Mouse (Mus musculus) liver, adult (tissue): Measurements from ENCODE around the gene C1qtnf6.

Experiments used
- GATA4 ChIP-seq: IDR thresholded peaks from 2 replicates; pipeline ENCODE4 v1.6.1; 2014; ENCODE audit warnings: mild to moderate bottlenecking, low read length; ENCODE audit not compliant: insufficient replicate concordance

Gene C1qtnf6

GRCm38 (mm10) chr15:78532566-78533345 lies 1.5 kb upstream of the C1qtnf6 start:
- no peak for TF ChIP-seq GATA4

DNA sequence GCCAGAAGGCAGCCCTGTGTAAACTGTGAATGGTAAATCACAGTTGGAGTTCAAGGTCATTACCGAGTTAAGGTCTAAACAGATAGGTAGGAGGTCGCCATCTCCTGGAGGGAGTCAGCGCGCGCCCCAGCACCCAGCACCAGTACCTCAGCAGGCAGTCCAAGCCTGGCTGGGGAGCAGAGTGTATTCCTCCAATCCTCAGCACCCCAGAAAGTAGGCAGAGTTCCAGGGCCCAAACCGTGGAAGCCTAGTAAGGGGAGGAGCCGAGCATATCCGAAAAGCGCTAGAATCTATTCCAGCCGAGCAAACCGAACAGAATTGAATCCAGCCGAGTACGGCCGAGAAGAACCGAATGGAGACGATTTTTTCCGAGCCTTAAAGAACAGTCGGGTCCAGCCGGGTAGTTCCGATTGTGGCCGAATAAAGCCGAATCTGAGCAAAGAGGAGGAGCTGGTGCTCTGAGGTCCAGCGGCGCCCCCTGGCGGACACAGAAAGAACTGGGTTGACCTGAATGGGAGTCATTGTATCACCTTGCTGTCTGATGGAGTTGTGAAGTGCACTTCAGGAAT lies 769 bp upstream of the C1qtnf6 start:
- TF ChIP-seq GATA4: no peak

DNA sequence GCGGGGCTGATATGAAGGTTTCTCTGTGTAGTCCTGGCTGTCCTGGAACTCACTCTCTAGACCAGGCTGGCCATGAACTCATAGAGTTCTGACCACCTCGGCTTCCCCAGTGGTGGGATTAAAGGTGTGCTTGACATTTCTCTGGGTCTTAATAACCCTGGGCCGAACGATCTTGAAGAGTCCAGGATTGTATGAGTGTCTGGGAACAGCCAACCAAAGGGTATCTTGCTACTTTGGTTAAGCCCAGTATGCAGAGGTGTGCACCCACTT lies 170 bp upstream of the C1qtnf6 start:
- TF ChIP-seq GATA4: no peak

- no peak for TF ChIP-seq GATA4
These were observed 1.1 kb downstream of the C1qtnf6 start for GRCm38 (mm10) chr15:78530141-78530540.

GRCm38 (mm10) chr15:78529428-78529990 lies 1.7 kb downstream of the C1qtnf6 start:
- TF ChIP-seq GATA4: no peak

DNA sequence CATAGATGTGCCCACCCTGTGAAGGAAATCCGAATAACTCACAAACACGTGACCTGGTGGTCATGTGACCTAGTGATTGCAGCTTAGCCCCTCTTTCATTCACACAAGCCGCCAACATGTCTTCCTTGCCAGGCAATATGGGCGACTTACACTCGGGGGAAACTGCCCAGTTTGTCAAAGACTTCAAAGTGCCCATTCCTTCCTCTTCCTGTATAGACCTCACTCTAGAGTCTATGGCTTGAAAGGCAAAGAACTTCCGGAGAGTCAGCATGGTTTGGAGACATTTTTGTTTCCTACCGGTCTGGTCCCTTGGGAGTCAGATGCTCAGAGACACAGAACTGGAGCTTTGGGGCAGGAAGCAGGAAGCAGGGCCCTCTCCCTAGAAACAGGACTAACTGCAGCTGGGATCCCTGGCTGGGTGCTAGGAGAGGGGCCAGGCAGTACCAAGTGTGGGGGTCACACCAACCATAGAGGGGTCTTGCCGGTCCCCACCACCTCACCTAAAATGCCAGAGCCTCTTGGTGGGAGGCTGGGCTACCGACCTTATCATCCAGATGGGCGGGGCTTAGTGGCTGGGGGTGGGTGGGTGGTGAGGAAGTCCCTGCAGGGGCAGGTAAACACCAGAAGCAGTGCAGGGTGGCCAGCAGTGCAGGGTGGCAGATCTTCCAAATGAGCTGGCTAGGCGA lies 2.3 kb downstream of the C1qtnf6 start:
- TF ChIP-seq GATA4: no peak

- TF ChIP-seq GATA4: no peak
These were observed 3.2 kb downstream of the C1qtnf6 start for GRCm38 (mm10) chr15:78527973-78528372.

DNA sequence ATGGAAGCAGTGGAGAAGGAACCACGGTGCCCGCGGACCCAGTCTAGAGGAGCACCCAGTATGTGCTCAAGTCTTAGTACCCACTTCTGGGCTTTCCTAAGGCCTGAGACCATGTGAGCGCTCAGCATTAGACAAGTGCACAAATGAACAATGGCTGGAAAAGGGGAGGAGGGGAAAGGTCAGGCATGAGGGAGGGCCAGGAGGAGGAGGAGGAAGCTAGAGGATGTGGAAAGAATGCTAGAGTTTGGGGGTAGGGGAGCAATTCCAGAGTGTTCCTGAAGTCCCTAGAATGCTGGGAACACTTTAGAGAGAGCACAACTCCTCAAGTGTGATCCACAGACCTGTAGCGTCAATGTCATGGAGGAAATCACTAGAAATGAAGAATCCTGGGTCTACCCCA lies 7.1 kb downstream of the C1qtnf6 start:
- no peak for TF ChIP-seq GATA4

DNA sequence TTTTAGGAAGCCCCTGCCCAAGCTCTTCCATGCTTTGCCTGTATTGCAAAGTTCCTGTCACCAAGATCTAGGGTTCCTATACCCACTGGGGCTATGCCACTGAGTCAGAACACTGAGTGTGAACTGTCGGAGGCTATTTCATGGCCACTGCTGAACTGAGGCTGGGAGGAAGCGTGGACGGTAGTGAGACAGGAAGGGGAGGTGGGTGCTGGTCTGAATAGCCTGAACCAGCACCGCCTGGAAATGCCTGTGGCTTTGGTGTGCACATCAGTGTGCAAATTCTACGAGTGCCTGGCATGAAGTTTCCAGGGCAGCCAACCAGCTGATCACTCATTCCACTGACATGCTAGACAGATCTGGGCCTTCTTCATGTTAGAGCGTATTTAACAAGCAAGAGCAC lies 9.3 kb downstream of the C1qtnf6 start:
- no peak for TF ChIP-seq GATA4

DNA sequence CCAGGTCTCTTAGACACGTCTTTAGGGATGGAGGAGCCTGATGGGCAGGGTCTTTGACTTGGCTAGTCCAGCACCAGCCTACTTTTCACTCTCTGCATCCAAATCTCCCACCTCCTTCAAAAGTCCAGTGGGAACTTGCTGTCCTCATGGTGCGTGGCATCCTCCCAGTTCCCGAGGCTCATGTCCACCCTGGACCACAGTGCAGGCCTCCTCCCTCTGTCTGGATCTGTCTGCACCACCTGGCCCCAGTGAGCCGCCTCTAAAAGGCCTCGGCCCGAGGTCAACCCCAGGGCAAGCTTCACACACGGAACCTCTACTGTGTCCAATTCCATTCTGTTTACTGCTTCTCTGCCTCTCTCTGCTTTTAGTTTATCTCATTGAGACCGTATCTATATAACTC lies 9.9 kb downstream of the C1qtnf6 start:
- no peak for TF ChIP-seq GATA4

- peak; percentile 56; the same call in 1 of the 2 replicates for TF ChIP-seq GATA4
These were observed 11.0 kb downstream of the C1qtnf6 start for GRCm38 (mm10) chr15:78520112-78520715.

GRCm38 (mm10) chr15:78518221-78518620 lies 13.0 kb downstream of the C1qtnf6 start:
- no peak for TF ChIP-seq GATA4

- no peak for TF ChIP-seq GATA4
These were observed 15.5 kb downstream of the C1qtnf6 start for GRCm38 (mm10) chr15:78515759-78516158.

DNA sequence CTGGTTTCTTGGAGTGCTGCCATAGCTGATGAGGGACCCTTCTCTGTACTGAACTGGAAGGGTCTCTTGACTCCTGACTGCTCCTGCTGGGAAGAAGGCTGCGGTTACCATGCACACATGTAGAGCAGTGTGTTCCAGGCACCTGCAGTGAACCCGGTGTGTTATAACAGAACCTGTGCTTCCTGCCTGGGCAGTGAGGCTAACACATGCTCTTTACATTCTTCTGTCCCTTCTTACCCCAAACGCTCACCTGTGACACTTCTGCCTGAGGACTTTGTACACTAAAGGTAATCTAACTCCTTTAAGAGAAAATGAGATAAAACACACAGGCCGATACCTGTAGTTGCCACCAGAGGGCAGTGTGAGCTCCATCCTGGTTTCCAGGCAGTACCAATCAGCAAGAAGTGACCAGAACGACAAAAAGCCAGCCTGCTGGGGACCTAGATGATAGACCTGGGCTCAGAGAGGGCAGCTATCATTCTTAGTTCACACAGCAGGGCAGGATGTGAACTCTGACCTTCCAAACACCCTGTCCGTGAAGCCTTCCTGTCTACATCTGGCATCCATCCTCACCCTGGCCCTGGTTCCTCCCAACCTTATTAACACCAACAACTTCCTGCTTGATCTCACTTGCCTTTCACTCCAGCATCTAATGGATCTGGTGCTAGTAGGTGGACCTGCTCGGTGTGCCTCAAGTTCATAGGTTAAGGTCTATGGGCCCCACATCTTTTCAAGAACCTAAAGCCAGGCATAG lies 16.6 kb downstream of the C1qtnf6 start:
- TF ChIP-seq GATA4: peak; percentile 50; the same call in 1 of the 2 replicates

DNA sequence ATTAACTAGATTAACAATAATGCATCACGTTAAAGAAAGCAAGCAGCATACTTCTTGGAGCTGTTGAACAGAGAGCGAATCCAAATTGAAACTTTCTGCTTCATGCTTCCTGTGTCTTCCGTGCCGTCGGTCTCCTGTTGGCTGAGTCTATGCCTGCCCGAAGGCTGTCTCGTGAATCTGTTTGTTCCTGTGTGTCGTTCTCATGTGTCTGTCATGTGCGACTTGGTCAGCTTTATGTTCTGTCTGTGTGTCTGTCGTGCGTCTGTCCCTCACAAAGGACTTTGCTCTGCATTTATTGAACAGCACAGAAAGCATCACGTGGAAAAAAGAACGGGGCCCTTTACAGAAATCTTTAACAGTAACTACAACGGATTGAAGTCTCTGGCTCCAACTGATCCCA lies 18.2 kb downstream of the C1qtnf6 start:
- no peak for TF ChIP-seq GATA4

DNA sequence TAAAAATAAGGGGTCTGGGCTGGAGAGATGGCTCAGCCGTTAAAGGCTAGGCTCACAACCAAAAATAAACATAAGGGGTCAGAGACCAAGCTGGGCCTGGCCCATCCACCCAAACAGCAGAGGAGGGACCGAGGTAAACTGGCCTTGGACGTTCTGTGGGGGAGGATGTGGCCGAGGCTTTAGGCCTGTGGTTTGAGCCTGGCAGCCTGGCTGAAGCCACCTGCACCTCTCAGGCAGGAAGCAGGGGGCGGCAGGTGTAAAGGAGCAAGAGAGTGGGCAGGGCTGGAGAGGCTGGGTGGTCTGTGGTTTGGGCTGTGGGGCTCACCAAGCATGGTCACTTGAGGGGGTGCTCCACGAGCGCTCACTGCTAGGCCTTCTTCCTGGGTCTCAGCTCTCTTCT lies 19.3 kb downstream of the C1qtnf6 start:
- no peak for TF ChIP-seq GATA4

DNA sequence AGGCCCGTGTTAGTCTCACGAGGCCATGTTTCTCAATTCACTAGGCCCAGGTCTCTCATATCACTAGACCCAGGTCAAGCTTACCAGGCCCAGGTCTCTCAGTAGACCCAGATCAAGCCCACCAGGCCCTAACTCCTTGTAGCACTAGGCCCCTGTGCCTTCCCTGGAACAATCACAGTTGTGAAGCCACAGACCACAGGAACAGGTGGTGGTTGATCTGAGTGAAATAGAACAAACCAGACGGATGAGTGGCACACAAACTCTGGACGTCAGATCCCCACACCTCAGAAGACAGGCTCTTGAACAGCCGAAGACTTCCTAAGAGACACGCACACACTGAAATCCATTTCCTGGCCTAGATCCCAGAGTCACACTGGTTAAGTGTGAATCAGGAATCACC lies 20.5 kb downstream of the C1qtnf6 start:
- no peak for TF ChIP-seq GATA4
